Mouse (Mus musculus): ENCODE measurements around the gene Dido1. TPM values are rescaled to one million over a fixed set of nuclear protein-coding genes. Genes with fewer than 3 reads are reported as not detected.
A peak's percentile ranks its signal among the peaks of the same experiment; 100 is the strongest.
"Not testable (repeated sequence)": the region's sequence is repeated elsewhere in the genome, so short reads cannot be mapped to it uniquely, and the experiment has no call there.

The Dido1 gene
- total RNA-seq, 1 experiment from 2014 or later: 81.1 TPM

GRCm38 (mm10) chr2:180725414-180725778, 15.6 kb upstream of the Dido1 start:
- peak; percentile 1; the same call in 1 of the 2 replicates for ATAC-seq (replicated peaks; ENCODE audit: low read depth, poor library complexity, severe bottlenecking)

GRCm38 (mm10) chr2:180724585-180725413, 15.0 kb upstream of the Dido1 start, which contains the start of gene Slc17a9:
TSS of gene Slc17a9 (plus strand) at chr2:180725263.
- peak; percentile 90 for ATAC-seq (replicated peaks; ENCODE audit: low read depth, poor library complexity, severe bottlenecking)

GRCm38 (mm10) chr2:180723865-180724264, 14.1 kb upstream of the Dido1 start:
- ATAC-seq (replicated peaks; ENCODE audit: low read depth, poor library complexity, severe bottlenecking): no peak

GRCm38 (mm10) chr2:180722748-180723147, 12.9 kb upstream of the Dido1 start:
- ATAC-seq (replicated peaks; ENCODE audit: low read depth, poor library complexity, severe bottlenecking): not testable (repeated sequence)

DNA sequence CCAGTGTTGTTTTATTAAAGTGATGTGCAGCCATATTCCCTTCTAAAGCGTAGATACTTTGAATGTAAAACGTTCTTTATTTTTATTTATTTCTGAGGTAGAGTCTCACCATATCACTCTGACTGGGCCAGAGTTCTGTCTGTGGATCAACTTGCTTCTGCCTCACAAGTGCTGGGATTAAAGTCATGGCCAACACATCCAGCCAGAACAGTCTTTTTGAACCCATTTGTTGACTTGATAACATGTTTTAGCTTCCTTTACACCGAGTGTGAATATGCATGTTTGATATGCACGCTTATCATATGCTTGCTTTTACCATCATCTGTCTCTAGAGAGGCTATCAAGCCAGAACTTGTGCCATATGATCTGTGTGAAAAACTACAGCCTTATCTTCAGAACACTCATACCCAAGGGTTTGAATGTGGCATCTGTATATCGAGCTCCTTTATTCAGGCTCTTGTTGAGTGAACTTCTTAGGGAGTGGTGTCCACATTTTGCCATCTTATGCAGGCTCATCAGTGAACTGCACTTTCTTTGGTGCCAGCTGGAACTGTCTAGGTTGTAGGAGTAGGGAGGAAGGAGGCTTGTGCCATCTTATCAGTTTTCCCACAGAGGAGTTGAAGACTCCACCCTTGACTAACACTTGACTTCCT, 2.4 kb upstream of the Dido1 start:
- ATAC-seq (replicated peaks; ENCODE audit: low read depth, poor library complexity, severe bottlenecking): peak; percentile 43

- ATAC-seq (replicated peaks; ENCODE audit: low read depth, poor library complexity, severe bottlenecking): no peak
Observed at GRCm38 (mm10) chr2:180711527-180711926, 1.7 kb upstream of the Dido1 start.

GRCm38 (mm10) chr2:180710276-180711155, 717 bp upstream of the Dido1 start:
- ATAC-seq (replicated peaks; ENCODE audit: low read depth, poor library complexity, severe bottlenecking): no peak

DNA sequence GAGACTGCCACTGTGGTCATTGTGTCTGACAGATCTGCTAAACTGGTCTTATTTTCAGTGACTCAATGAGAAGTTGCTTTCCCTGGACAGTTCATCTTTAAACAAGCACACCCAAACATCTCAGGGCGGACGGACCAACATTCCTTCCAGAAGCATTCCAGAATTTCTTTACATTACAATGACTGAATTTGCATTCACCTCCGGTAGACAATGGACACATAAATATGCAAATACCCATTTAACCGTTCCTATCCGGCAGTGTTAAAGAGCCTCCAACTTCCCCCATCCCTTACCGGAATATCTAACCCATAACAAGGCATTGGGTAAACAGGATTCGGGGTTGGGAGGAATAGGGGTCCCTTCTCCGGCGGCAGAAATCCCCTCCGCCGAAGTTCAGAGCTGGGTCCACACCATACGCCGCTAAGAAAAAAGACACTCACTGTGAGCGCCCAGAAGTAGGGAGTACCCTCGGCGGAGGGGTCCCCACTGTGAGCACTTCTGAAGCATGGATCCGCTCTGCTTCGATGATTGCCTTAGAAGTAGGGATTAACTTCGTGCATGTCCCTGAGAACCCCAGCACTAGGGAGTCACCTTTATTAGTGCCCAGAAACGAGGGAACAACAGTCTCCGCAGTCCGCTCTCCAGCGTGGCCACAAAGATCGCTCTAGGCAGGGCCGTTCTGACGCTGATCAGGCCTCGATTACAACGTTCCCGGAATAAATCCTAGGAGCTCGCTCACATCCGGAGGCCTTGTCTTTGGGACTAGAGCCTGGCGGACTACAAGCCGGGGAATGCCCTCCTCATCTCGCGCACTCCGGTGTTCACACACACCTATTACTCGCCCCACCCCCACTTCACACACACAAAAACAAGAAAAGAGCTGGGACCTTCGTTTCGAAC, 526 bp downstream of the Dido1 start:
- 0 out of 2 replicates have a peak, but pooled peaks have one; percentile 1 for ATAC-seq (replicated peaks; ENCODE audit: low read depth, poor library complexity, severe bottlenecking)

- no peak for ATAC-seq (replicated peaks; ENCODE audit: low read depth, poor library complexity, severe bottlenecking)
Observed at GRCm38 (mm10) chr2:180705975-180706374, 3.8 kb downstream of the Dido1 start.

GRCm38 (mm10) chr2:180705066-180705465, 4.7 kb downstream of the Dido1 start:
- ATAC-seq (replicated peaks; ENCODE audit: low read depth, poor library complexity, severe bottlenecking): peak; percentile 31

DNA sequence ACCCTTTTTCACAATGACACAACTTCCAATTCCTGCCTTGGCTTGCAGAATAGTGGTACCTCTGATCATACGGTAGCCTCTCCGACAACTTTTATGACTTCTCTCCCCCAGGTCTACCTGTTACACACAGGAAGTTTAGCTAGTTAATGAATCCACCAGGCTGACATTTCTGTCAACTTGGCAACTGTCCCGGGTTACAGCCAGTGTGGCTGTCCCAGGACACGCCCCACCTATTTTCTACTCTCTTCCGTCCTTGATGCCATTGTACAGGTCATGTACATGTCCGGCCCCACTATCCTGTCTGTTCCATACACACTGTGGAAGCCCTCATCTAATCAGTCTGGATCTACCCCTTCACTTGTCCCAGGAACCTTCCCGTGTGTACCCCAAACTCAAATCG, 5.2 kb downstream of the Dido1 start:
- no peak for ATAC-seq (replicated peaks; ENCODE audit: low read depth, poor library complexity, severe bottlenecking)

- ATAC-seq (replicated peaks; ENCODE audit: low read depth, poor library complexity, severe bottlenecking): peak; percentile 28
Observed at GRCm38 (mm10) chr2:180703645-180704359, 6.0 kb downstream of the Dido1 start.

DNA sequence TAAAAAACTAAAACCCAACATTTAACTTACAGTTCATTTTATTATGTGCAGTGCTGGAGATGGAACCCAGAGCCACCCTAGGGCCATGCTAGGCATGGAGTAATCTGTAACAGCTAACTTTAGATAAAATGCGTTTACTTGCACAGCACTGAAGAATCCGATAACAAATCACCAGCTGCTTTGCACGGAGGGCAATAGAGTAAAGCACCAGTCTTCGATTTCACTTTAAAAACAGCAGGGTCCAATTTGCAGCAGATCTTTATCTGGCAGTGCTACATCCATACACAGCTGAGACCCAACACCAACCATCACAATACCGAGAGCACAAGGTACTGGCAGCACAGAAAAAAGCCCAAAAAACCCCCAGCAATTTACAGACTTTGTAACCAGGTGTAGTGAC, 6.6 kb downstream of the Dido1 start:
- no peak for ATAC-seq (replicated peaks; ENCODE audit: low read depth, poor library complexity, severe bottlenecking)

GRCm38 (mm10) chr2:180702701-180703149, 7.1 kb downstream of the Dido1 start:
- no peak for ATAC-seq (replicated peaks; ENCODE audit: low read depth, poor library complexity, severe bottlenecking)

DNA sequence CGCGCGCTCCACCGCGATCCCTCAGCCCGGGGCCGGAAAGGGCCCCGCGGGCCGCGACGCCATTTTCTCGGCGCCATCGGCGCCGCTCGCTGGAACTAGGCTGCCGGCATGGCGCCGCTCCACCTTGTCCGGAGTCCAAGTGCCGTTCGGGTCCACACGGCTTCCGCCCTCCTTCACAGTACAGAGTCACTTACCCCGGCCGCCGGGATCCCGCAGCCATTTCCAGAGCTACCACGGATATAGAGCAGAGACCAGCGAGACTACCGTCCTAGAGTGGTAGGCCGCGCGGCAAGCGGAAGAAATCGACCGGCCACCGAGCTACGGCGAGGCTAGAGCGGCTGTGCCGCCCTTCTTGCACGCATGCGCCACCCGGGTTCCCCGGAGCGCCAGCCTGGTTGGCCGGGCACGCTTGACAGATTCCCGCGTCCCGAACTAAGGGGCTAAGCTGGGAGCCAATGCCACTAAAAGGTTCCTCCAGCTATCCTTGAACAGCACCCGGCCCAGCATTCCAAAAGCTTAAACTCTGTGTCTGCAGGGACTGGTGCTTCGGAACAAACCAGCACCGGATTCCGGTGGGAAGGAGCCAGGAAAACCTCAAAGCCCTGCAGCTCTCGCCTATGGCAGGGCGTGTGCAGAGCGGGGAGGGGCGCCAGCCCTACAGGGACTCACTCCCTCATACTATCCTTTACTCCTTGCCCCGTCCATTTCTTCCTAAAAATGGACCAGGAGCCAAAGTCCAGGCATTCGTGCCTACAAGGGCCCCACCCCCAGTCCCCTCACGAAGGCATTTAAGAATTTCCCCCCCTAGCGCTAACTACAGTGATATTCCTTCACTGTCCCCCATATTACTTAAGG, 7.8 kb downstream of the Dido1 start:
- ATAC-seq (replicated peaks; ENCODE audit: low read depth, poor library complexity, severe bottlenecking): peak; percentile 77

GRCm38 (mm10) chr2:180701053-180701766, 8.6 kb downstream of the Dido1 start:
- ATAC-seq (replicated peaks; ENCODE audit: low read depth, poor library complexity, severe bottlenecking): peak; percentile 1; the same call in 1 of the 2 replicates

GRCm38 (mm10) chr2:180700457-180700856, 9.3 kb downstream of the Dido1 start:
- no peak for ATAC-seq (replicated peaks; ENCODE audit: low read depth, poor library complexity, severe bottlenecking)
